Mouse (Mus musculus) hindbrain, postnatal 0 days (tissue): ENCODE measurements around the gene Lamp1. TPM values are rescaled to one million over a fixed set of nuclear protein-coding genes. Genes with fewer than 3 reads are reported as not detected.
A peak's percentile ranks its signal among the peaks of the same experiment; 100 is the strongest.

Experiments
- ATAC-seq: fragments of 200-750 bp; cut with Nextera tagmentation; 2 replicates; pipeline ENCODE4 v1.8.0; 2017; ENCODE audit warnings: mild to moderate bottlenecking, moderate TSS enrichment, moderate library complexity
- DNase-seq: peaks from one replicate; pipeline ENCODE4 v3.0.0-alpha.2; 2015; ENCODE audit warnings: low spot score
- H3K27ac ChIP-seq: fragments of 300-500 bp; sonication (generic); 2 replicates; pipeline ENCODE4 v1.5.1; 2014; ENCODE audit warnings: mild to moderate bottlenecking
- H3K27me3 ChIP-seq: fragments of 300-500 bp; sonication (generic); 2 replicates; pipeline ENCODE4 v1.6.1; 2014; ENCODE audit warnings: low read length, mixed read lengths; ENCODE audit not compliant: insufficient read depth
- H3K36me3 ChIP-seq: fragments of 300-500 bp; sonication (generic); 2 replicates; pipeline ENCODE4 v1.6.1; 2014; ENCODE audit warnings: low read length, mixed read lengths; ENCODE audit not compliant: insufficient read depth
- H3K4me1 ChIP-seq: fragments of 300-500 bp; sonication (generic); 2 replicates; pipeline ENCODE4 v1.6.1; 2014; ENCODE audit warnings: antibody characterized with exemption, low read length, mixed read lengths; ENCODE audit not compliant: insufficient read depth
- H3K4me2 ChIP-seq: fragments of 300-500 bp; sonication (generic); 2 replicates; pipeline ENCODE4 v1.6.1; 2014; ENCODE audit warnings: low read depth, mild to moderate bottlenecking, low read length, moderate library complexity, mixed read lengths
- H3K4me3 ChIP-seq: fragments of 300-500 bp; sonication (generic); 2 replicates; pipeline ENCODE4 v1.5.1; 2014; ENCODE audit warnings: low read length
- H3K9ac ChIP-seq: fragments of 300-500 bp; sonication (generic); replicated peaks from 2 replicates; pipeline ENCODE4 v1.6.1; 2014; ENCODE audit warnings: mild to moderate bottlenecking, low read length, moderate library complexity, mixed read lengths
- H3K9me3 ChIP-seq: fragments of 300-500 bp; sonication (generic); 2 replicates; pipeline ENCODE4 v1.6.1; 2016; ENCODE audit warnings: low read length, mixed read lengths
- CTCF ChIP-seq: IDR thresholded peaks from 2 replicates; pipeline ENCODE4 v1.5.1; 2016; ENCODE audit warnings: antibody characterized with exemption, control low read depth, low read depth
- WGBS: fragments of 180-500 bp; shearing (Covaris S2); extraction: QIAGEN DNeasy Blood & Tissue Kit; methylation state at CpG from one replicate; pipeline ENCODE4 v1.1.7; 2014; 5-methylcytosine and 5-hydroxymethylcytosine counted together
- polyA plus RNA-seq: library from polyadenylated mRNA; unstranded; fragments of >200 nt; fragmentation: Nextera tagmentation; extraction: Ambion mirVana; gene quantifications from 2 replicates; pipeline ENCODE4 v1.2.1, GENCODE M21; 2015
- total RNA-seq: library from RNA; depleted of rRNA; stranded (reverse); fragments of >200 nt; gene quantifications from 2 replicates; pipeline ENCODE4 v1.2.3, GENCODE M21; 2014

Lamp1 gene
- total and polyA plus RNA-seq, 2 experiments from 2014 or later, result 341 to 402 TPM

DNA sequence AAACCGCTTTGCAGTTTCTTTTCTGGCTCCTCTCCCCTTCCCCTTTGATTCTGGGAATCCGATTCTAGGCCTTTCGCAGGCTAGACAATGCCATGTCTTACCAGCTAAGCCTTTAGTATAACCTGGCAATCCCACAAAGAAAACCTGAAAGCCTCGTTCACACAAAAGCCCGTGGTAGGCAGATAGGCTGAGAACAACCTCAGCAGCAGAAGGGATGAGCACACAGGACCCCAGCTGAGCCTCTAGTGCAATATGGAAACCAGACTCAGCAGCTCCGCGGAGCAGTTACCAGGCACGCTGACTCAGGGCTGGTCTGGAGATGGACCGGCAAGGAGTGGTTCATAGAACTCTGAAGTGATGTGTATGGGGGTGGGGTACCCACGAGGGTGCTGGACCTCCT lies 35.9 kb downstream of the Lamp1 start:
- Histone ChIP-seq H3K9ac (peak overlapping the region; percentile 37; the same call in 1 of the 2 replicates), H3K36me3 (no peaks in the 10 kb centered on the region), H3K27me3 (no peaks in the 10 kb centered on the region), H3K27ac (peak overlapping the region; percentile 70; the same call in 1 of the 2 replicates), H3K4me2 (no peak overlapping the region), H3K4me3 (no peak overlapping the region), H3K9me3 (no peaks in the 10 kb centered on the region), H3K4me1 (peaks cover 3% of the 10 kb centered on the region; the same call in 1 of the 2 replicates)
- WGBS, result 31% methylated on average over 10 of the region's 10 CpGs
- ATAC-seq, result peak; percentile 67; the same call in 1 of the 2 replicates
- peak; percentile 20 for DNase-seq
- TF ChIP-seq CTCF, result no peak

DNA sequence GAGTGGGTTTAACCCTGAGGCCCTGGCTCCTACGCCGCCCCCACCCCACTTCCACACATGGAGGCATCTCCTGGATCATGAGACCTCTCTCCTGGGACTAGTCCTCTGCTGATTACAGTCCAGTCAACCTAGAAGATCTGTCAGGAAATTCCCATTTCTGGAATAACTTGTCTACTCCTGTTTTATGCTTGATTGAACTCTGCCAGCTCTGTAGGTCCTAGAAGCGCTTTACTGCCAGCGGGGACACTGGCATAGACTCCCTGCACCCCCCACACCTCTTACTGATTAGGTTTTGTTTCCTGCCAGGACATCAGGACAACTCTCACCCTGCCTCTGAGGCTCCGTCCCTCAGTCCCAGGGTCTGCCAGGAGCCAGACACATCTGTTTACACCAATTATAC lies 38.5 kb downstream of the Lamp1 start:
- no peak overlapping the region for H3K4me3 ChIP-seq
- no peaks in the 10 kb centered on the region for H3K9me3 ChIP-seq
- no peak overlapping the region for H3K9ac ChIP-seq
- 79% methylated on average over 5 of the region's 5 CpGs for WGBS
- 0 out of 2 replicates have a peak, but pooled peaks cover 6% of the 10 kb centered on the region for H3K27me3 ChIP-seq
- peaks cover 10% of the 10 kb centered on the region; the same call in 1 of the 2 replicates for H3K4me1 ChIP-seq
- no peak for ATAC-seq
- no peaks in the 10 kb centered on the region for H3K36me3 ChIP-seq
- no peak overlapping the region for H3K27ac ChIP-seq
- no peak overlapping the region for H3K4me2 ChIP-seq
- no peak for DNase-seq
- no peak for TF ChIP-seq CTCF

DNA sequence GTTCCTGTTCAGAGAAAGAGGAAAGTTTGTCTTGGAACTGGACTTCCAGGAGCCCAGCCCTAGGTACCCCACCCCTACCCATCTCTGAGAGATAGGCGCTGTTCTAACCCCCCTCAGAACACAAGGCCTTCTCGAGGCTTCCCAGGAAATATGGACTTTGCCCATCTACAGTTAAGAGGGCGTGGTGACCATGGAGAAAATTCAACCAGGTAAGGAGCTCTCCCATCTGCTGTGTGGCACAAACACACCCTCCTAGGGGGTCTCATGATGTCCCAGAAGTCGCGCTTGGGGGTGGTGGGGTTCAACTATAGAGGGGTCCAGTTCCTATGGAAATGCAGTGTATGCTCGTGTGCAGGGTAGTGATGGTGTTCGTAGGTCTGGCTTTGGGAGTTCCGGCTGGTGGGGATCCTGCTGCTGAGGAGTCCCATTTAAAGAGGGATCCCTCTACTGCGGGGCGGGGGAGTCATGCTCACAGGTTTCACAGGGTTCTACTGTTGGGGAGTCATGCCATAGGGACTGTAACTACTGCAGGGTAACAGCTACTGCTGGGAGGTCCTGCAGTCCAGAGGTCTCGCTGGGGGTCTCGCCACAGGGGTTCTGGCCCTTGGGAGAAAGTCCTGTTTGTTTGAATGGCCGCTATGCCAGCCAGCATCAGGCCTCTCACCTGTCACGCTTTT lies 40.6 kb downstream of the Lamp1 start:
- Histone ChIP-seq H3K9me3 (no peaks in the 10 kb centered on the region), H3K36me3 (no peaks in the 10 kb centered on the region), H3K4me3 (peak overlapping the region; percentile 70), H3K27ac (no peak overlapping the region), H3K27me3 (peaks cover 15% of the 10 kb centered on the region; the same call in 1 of the 2 replicates), H3K4me2 (peak overlapping the region; percentile 79), H3K9ac (no peak overlapping the region; the same call in 1 of the 2 replicates), H3K4me1 (peaks cover 10% of the 10 kb centered on the region; the same call in 1 of the 2 replicates)
- no peak for DNase-seq
- no peak for ATAC-seq
- TF ChIP-seq CTCF, result no peak
- WGBS, result 27% methylated on average over 14 of the region's 14 CpGs

DNA sequence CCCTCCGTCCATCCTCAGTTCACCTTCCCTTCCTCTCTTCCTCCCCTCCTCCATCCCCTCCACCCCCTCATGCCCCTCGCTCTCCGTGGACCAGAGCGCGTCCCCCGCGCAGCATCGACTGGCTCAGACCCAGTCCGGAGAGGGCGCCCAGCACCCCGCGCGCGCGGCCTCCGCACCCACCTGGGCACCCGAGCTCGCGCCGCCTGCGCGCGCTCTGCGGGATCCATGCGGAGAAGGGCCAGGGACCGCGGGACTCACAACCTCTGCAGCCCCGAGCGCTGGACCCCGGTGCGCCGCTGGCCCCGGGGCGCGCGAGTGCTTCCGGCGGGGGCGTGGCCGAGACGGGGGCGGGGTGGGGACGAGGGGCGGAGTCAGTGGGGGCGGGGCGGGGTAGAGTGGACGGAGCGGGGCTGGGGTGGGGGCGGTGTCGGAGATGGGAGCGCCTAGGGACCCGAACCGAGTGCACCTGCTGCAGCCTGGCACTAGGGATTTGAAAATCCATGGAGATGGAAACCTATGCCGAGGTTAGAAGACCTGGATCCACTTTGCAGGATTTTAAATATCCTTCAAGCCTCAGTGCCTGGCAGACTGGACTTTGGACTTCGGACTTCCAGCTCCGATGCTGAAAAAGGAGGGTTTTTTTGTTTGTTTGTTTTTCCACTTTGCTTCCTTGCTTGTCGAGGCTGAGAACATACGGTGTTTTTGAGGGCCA lies 41.5 kb downstream of the Lamp1 start, which contains the start of gene Grtp1:
TSS of gene Grtp1 (minus strand) at position 320 of the 712 bp plus-strand sequence.
- peak within 1 kb of the TSS; percentile 65 for H3K9ac ChIP-seq
- H3K4me1 ChIP-seq, result peaks cover 10% of the 10 kb centered on the region; the same call in 1 of the 2 replicates
- DNase-seq (peak; percentile 52), ATAC-seq (peak; percentile 74)
- peaks cover 15% of the 10 kb centered on the region; the same call in 1 of the 2 replicates for H3K27me3 ChIP-seq
- no peak within 1 kb of the TSS for H3K27ac ChIP-seq
- peak within 1 kb of the TSS; percentile 70 for H3K4me3 ChIP-seq
- WGBS, result under 1% methylated on average over 53 of the region's 58 CpGs
- no peaks in the 10 kb centered on the region for H3K9me3 ChIP-seq
- peak within 1 kb of the TSS; percentile 79 for H3K4me2 ChIP-seq
- H3K36me3 ChIP-seq, result no peaks in the 10 kb centered on the region
- no peak for TF ChIP-seq CTCF

DNA sequence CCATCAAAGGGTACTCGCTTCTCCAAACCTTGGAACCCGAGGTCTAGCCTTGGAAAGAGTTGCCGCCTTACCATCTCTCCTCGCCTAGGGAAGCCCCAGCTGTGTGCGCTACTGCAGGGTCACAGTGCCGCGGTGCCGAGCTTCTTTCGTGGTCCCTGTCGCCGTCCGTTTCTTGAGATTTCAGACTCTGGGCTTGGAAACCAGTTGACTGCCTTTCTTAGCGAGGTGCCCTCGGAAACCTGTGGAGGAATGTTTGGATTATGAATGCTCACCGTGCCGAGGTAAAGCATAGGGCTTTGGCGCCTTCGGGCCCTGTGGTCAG lies 42.0 kb downstream of the Lamp1 start:
- peak overlapping the region; percentile 65 for H3K9ac ChIP-seq
- TF ChIP-seq CTCF, result no peak
- ATAC-seq, result no peak
- peaks cover 10% of the 10 kb centered on the region; the same call in 1 of the 2 replicates for H3K4me1 ChIP-seq
- peak overlapping the region; percentile 79 for H3K4me2 ChIP-seq
- 3% methylated on average over 18 of the region's 18 CpGs for WGBS
- H3K9me3 ChIP-seq, result no peaks in the 10 kb centered on the region
- peaks cover 15% of the 10 kb centered on the region; the same call in 1 of the 2 replicates for H3K27me3 ChIP-seq
- H3K4me3 ChIP-seq, result peak overlapping the region; percentile 70
- H3K36me3 ChIP-seq, result no peaks in the 10 kb centered on the region
- H3K27ac ChIP-seq, result no peak overlapping the region
- DNase-seq, result no peak

DNA sequence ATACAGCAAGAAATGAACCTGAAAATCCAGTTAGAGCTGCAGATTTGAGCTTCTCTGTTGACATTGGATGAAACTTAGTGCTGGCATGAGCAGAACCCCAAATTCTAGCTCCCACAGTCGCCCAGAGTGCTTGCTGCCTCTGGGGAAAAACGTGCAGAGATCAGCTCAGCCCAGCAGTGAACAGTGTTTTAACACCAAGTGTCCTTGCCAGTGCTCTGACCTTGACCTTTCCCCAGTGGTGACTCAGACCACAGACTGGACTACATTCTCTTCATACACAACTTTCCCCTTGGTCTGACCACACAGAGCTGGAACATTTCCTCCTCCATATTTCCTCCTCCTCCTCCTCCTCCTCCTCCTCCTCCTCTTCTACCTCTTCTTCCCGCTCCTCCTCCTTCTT lies 43.1 kb downstream of the Lamp1 start:
- no peak overlapping the region for H3K4me2 ChIP-seq
- DNase-seq (no peak), ATAC-seq (no peak)
- no peak overlapping the region for H3K4me3 ChIP-seq
- peaks cover 15% of the 10 kb centered on the region; the same call in 1 of the 2 replicates for H3K27me3 ChIP-seq
- H3K9me3 ChIP-seq, result no peaks in the 10 kb centered on the region
- peaks cover 10% of the 10 kb centered on the region; the same call in 1 of the 2 replicates for H3K4me1 ChIP-seq
- WGBS, result 50% methylated on average over 3 of the region's 3 CpGs
- TF ChIP-seq CTCF, result no peak
- no peaks in the 10 kb centered on the region for H3K36me3 ChIP-seq
- no peak overlapping the region for H3K9ac ChIP-seq
- no peak overlapping the region for H3K27ac ChIP-seq
